Mouse (Mus musculus): ENCODE data around the gene Gnat3.

GRCm38 (mm10) chr5:18023347-18023746 lies 61.0 kb downstream of the Gnat3 start:
- TF ChIP-seq CTCF (conservative IDR thresholded peaks at IDR 0.05; ENCODE audit: low read length): no peak
- TF ChIP-seq POU5F1 (IDR thresholded peaks at IDR 0.05; ENCODE audit: borderline replicate concordance, low read length): no peak
